Mouse (Mus musculus) hindbrain, embryonic 12.5 days (tissue): ENCODE measurements around the gene Neurl1a. TPM values are rescaled to one million over a fixed set of nuclear protein-coding genes. Genes with fewer than 3 reads are reported as not detected.

ENCODE experiments used
- ATAC-seq: fragments of 200-750 bp; cut with Nextera tagmentation; 2 replicates; pipeline ENCODE4 v1.8.0; 2017; ENCODE audit warnings: moderate TSS enrichment; ENCODE audit not compliant: low FRiP score
- H3K27ac ChIP-seq: fragments of 300-500 bp; sonication (generic); 2 replicates; pipeline ENCODE4 v1.5.1; 2016; ENCODE audit warnings: mild to moderate bottlenecking
- H3K27me3 ChIP-seq: fragments of 300-500 bp; sonication (generic); 2 replicates; pipeline ENCODE4 v1.6.1; 2016; ENCODE audit warnings: mild to moderate bottlenecking
- H3K36me3 ChIP-seq: fragments of 300-500 bp; sonication (generic); 2 replicates; pipeline ENCODE4 v1.6.1; 2016; ENCODE audit warnings: mild to moderate bottlenecking
- H3K4me1 ChIP-seq: fragments of 300-500 bp; sonication (generic); 2 replicates; pipeline ENCODE4 v1.6.1; 2016
- H3K4me2 ChIP-seq: fragments of 300-500 bp; sonication (generic); replicated peaks from 2 replicates; pipeline ENCODE4 v1.6.1; 2016; ENCODE audit warnings: mild to moderate bottlenecking
- H3K4me3 ChIP-seq: fragments of 300-500 bp; sonication (generic); 2 replicates; pipeline ENCODE4 v1.5.1; 2016; ENCODE audit warnings: mild to moderate bottlenecking
- H3K9ac ChIP-seq: fragments of 300-500 bp; sonication (generic); 2 replicates; pipeline ENCODE4 v1.6.1; 2016; ENCODE audit warnings: mild to moderate bottlenecking, moderate library complexity
- H3K9me3 ChIP-seq: fragments of 300-500 bp; sonication (generic); replicated peaks from 2 replicates; pipeline ENCODE4 v1.6.1; 2016; ENCODE audit warnings: mild to moderate bottlenecking
- WGBS: fragments of 180-500 bp; shearing (Covaris S2); methylation state at CpG from one replicate; pipeline ENCODE4 v1.1.7; 2016; 5-methylcytosine and 5-hydroxymethylcytosine counted together
- polyA plus RNA-seq: library from polyadenylated mRNA; unstranded; fragments of >200 nt; fragmentation: Nextera tagmentation; extraction: Ambion mirVana; gene quantifications from 2 replicates; pipeline ENCODE4 v1.2.1, GENCODE M21; 2016

The Neurl1a gene
- polyA plus RNA-seq, 1 experiment from 2014 or later, result 7.4 TPM

GRCm38 (mm10) chr19:47148267-47148847 lies 30.3 kb upstream of the Neurl1a start:
- Histone ChIP-seq H3K4me2 (no peak overlapping the region), H3K4me3 (no peak overlapping the region), H3K9ac (no peak overlapping the region), H3K36me3 (no peaks in the 10 kb centered on the region), H3K9me3 (no peaks in the 10 kb centered on the region), H3K27ac (no peak overlapping the region), H3K4me1 (0 out of 2 replicates have a peak, but pooled peaks cover 4% of the 10 kb centered on the region), H3K27me3 (peaks cover 24% of the 10 kb centered on the region; the same call in 1 of the 2 replicates)
- WGBS, result 77% methylated on average over 5 of the region's 5 CpGs
- ATAC-seq, result no peak

DNA sequence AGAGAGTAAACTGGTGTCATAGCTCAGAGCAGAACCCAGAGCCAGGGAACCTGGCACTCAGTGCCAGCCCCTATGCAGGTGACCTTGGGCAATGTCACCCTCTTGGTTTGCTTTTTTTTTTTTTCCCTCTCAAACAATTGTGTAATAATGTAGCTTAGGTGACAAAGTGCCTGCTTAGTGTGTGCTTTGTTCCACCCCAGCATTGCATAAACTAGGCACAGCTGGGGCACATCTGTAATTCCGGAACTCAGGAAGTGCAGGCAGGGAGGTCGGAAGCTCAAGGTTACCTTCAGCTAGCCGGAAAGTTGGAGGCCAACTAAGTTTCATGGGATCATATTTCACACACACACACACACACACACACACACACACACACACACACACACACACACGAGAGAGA lies 28.8 kb upstream of the Neurl1a start:
- H3K9ac ChIP-seq, result no peak overlapping the region
- no peaks in the 10 kb centered on the region for H3K9me3 ChIP-seq
- WGBS, result 51% methylated on average over 4 of the region's 4 CpGs
- 0 out of 2 replicates have a peak, but pooled peaks cover 4% of the 10 kb centered on the region for H3K4me1 ChIP-seq
- H3K27ac ChIP-seq, result no peak overlapping the region
- H3K36me3 ChIP-seq, result no peaks in the 10 kb centered on the region
- H3K4me3 ChIP-seq, result no peak overlapping the region
- peaks cover 20% of the 10 kb centered on the region; the same call in 1 of the 2 replicates for H3K27me3 ChIP-seq
- H3K4me2 ChIP-seq, result no peak overlapping the region
- ATAC-seq, result no peak

DNA sequence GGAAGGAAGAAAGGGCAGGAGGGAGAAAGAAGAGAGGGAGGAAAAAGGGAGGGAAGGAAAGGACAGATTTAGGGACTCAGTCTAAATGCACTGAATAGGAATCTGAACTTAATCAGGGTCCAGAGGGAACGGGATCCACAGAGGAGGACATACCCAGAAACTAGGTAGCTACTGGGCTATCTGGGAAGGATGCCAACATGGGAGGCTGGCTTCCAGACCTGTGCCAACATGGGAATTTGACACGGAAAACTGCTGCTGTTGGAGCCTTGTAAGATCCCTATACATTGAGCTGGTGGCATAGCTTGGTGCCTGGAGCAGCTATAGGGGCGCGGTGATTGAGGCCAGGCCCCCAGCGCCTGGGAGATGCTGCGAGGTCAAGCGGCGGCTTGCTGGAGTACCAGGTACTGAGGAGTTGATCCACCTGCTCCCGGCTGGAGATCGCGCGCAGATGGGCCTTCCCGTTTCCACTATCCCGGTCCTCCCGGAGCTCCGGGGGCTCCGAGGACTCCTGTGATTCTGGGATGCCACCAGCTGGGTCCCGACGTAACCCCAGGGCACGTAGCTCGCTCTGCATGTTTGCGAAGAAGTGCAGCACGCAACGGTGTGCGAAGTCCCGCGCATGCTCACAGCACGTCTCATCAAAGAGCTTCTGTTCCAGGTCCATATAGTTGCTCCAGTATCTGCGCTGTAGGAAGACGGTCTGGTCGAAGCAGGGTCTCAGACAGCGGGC lies 27.1 kb upstream of the Neurl1a start:
- Histone ChIP-seq H3K4me1 (0 out of 2 replicates have a peak, but pooled peaks cover 4% of the 10 kb centered on the region), H3K27me3 (peaks cover 20% of the 10 kb centered on the region; the same call in 1 of the 2 replicates), H3K27ac (no peak overlapping the region), H3K4me2 (peak overlapping the region; percentile 53), H3K36me3 (no peaks in the 10 kb centered on the region), H3K9ac (peak overlapping the region; percentile 46; the same call in 1 of the 2 replicates), H3K9me3 (no peaks in the 10 kb centered on the region), H3K4me3 (peak overlapping the region; percentile 28)
- WGBS, result 28% methylated on average over 32 of the region's 32 CpGs
- ATAC-seq, result no peak

DNA sequence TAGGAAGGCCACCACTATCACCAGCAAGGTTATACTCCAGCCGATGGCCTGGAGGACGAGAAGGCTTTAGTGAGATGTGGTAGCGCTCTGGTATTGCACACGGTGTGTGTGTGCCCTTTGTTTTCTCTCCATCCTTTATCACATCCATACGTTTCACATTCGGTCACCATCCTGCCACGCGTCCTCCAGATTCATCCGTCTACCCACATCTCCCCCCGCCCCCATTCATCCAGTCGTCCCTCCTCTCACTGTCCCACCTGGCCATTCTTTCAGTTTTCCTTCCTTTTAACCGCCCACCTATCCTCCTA lies 26.6 kb upstream of the Neurl1a start:
- 0 out of 2 replicates have a peak, but pooled peaks cover 4% of the 10 kb centered on the region for H3K4me1 ChIP-seq
- no peaks in the 10 kb centered on the region for H3K9me3 ChIP-seq
- H3K9ac ChIP-seq, result no peak overlapping the region
- no peak for ATAC-seq
- no peak overlapping the region for H3K27ac ChIP-seq
- WGBS, result 63% methylated on average over 12 of the region's 12 CpGs
- H3K36me3 ChIP-seq, result no peaks in the 10 kb centered on the region
- H3K4me2 ChIP-seq, result peak overlapping the region; percentile 53
- peaks cover 20% of the 10 kb centered on the region; the same call in 1 of the 2 replicates for H3K27me3 ChIP-seq
- peak overlapping the region; percentile 28; the same call in 1 of the 2 replicates for H3K4me3 ChIP-seq

- H3K9me3 ChIP-seq, result no peaks in the 10 kb centered on the region
- H3K9ac ChIP-seq, result no peak overlapping the region
- ATAC-seq, result no peak
- 0 out of 2 replicates have a peak, but pooled peaks cover 4% of the 10 kb centered on the region for H3K4me1 ChIP-seq
- peaks cover 20% of the 10 kb centered on the region; the same call in 1 of the 2 replicates for H3K27me3 ChIP-seq
- H3K4me2 ChIP-seq, result no peak overlapping the region
- no peak overlapping the region for H3K4me3 ChIP-seq
- WGBS, result 84% methylated on average over 7 of the region's 7 CpGs
- H3K36me3 ChIP-seq, result no peaks in the 10 kb centered on the region
- H3K27ac ChIP-seq, result no peak overlapping the region
These were observed 24.9 kb upstream of the Neurl1a start for GRCm38 (mm10) chr19:47153767-47154166.

GRCm38 (mm10) chr19:47157664-47158063 lies 21.0 kb upstream of the Neurl1a start, which contains the start of gene Calhm3:
TSS of gene Calhm3 (minus strand) at chr19:47157764.
- Histone ChIP-seq H3K27me3 (peaks cover 4% of the 10 kb centered on the region; the same call in 1 of the 2 replicates), H3K4me2 (no peak within 1 kb of the TSS), H3K4me1 (no peaks in the 10 kb centered on the region), H3K27ac (no peak within 1 kb of the TSS), H3K9me3 (no peaks in the 10 kb centered on the region), H3K4me3 (no peak within 1 kb of the TSS), H3K36me3 (no peaks in the 10 kb centered on the region), H3K9ac (no peak within 1 kb of the TSS)
- 79% methylated on average over 11 of the region's 11 CpGs for WGBS
- ATAC-seq, result no peak

DNA sequence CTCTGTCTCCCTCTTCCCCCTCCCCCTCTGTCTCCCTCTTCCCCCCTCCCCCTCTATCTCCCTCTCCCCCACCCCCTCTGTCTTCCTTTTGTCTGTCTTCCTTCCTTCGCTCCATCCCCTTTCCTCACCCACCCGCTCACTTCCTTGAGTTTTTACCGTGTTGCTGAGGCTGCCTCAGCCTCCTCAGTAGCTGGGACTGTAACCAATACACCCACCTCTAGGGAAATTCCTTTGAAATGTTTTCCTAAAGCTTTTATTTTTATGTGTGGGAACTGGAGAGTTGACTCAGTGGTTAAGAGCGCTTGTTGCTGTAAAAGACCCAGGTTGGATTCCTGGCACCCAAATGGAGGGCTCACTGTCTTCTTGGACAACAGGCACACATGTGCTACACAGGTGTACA lies 17.0 kb upstream of the Neurl1a start:
- 68% methylated on average over 4 of the region's 4 CpGs for WGBS
- no peaks in the 10 kb centered on the region for H3K9me3 ChIP-seq
- no peak overlapping the region for H3K4me2 ChIP-seq
- no peak overlapping the region for H3K4me3 ChIP-seq
- H3K27ac ChIP-seq, result no peak overlapping the region
- no peak overlapping the region for H3K9ac ChIP-seq
- no peaks in the 10 kb centered on the region for H3K27me3 ChIP-seq
- no peaks in the 10 kb centered on the region for H3K36me3 ChIP-seq
- H3K4me1 ChIP-seq, result no peaks in the 10 kb centered on the region
- no peak for ATAC-seq

- 92% methylated on average over 6 of the region's 6 CpGs for WGBS
- Histone ChIP-seq H3K36me3 (no peaks in the 10 kb centered on the region), H3K9ac (no peak overlapping the region), H3K4me3 (no peak overlapping the region), H3K4me2 (no peak overlapping the region), H3K27me3 (no peaks in the 10 kb centered on the region), H3K27ac (no peak overlapping the region), H3K9me3 (no peaks in the 10 kb centered on the region), H3K4me1 (no peaks in the 10 kb centered on the region)
- ATAC-seq, result no peak
These were observed 15.4 kb upstream of the Neurl1a start for GRCm38 (mm10) chr19:47163176-47163744.

- Histone ChIP-seq H3K27ac (no peak overlapping the region), H3K4me1 (0 out of 2 replicates have a peak, but pooled peaks cover 2% of the 10 kb centered on the region)
These were observed 11.9 kb upstream of the Neurl1a start for GRCm38 (mm10) chr19:47166758-47167157.

GRCm38 (mm10) chr19:47167617-47168214 lies 10.9 kb upstream of the Neurl1a start:
- H3K4me2 ChIP-seq, result no peak overlapping the region

More at GRCm38 (mm10) chr19:47166758-47167157, 11.9 kb upstream of the Neurl1a start:
- ATAC-seq, result no peak
- H3K27me3 ChIP-seq, result no peaks in the 10 kb centered on the region
- WGBS, result 23% methylated on average over 3 of the region's 3 CpGs
- H3K9me3 ChIP-seq, result no peaks in the 10 kb centered on the region
- H3K9ac ChIP-seq, result no peak overlapping the region
- no peaks in the 10 kb centered on the region for H3K36me3 ChIP-seq
- no peak overlapping the region for H3K4me3 ChIP-seq
- H3K4me2 ChIP-seq, result no peak overlapping the region

DNA sequence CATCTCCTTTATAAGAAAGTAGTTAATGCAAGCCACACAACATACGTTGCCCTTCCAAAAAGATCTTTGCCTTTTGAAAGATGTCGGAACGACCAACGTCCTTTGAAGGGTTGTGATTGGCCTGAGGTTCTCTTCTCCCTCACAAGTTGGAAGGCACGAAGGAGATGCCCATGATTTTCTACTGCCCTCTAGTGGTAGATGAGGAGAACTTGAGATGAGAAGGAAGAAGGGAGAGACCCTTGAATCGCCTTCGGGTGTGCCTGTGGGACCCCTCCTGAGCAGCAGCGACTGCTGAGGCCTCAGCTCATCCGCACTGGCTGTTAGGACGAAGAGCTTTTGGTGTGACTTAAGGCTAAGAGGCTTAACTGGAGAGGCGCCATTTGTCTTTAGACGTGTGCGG lies 10.4 kb upstream of the Neurl1a start:
- Histone ChIP-seq H3K9me3 (no peaks in the 10 kb centered on the region), H3K4me3 (no peak overlapping the region), H3K36me3 (no peaks in the 10 kb centered on the region), H3K27me3 (0 out of 2 replicates have a peak, but pooled peaks cover 2% of the 10 kb centered on the region), H3K4me1 (0 out of 2 replicates have a peak, but pooled peaks cover 2% of the 10 kb centered on the region), H3K27ac (no peak overlapping the region), H3K4me2 (peak overlapping the region; percentile 37), H3K9ac (no peak overlapping the region)
- 11% methylated on average over 13 of the region's 13 CpGs for WGBS
- ATAC-seq, result no peak

More at GRCm38 (mm10) chr19:47167617-47168214, 10.9 kb upstream of the Neurl1a start:
- no peak for ATAC-seq
- H3K27ac ChIP-seq, result no peak overlapping the region
- no peak overlapping the region for H3K4me3 ChIP-seq
- H3K4me1 ChIP-seq, result 0 out of 2 replicates have a peak, but pooled peaks cover 2% of the 10 kb centered on the region
- 60% methylated on average over 7 of the region's 7 CpGs for WGBS
- no peaks in the 10 kb centered on the region for H3K9me3 ChIP-seq
- H3K27me3 ChIP-seq, result no peaks in the 10 kb centered on the region
- H3K9ac ChIP-seq, result no peak overlapping the region
- no peaks in the 10 kb centered on the region for H3K36me3 ChIP-seq
